8 mouse cellular contexts compared by ENCODE assay signal in the genomic region with DNA sequence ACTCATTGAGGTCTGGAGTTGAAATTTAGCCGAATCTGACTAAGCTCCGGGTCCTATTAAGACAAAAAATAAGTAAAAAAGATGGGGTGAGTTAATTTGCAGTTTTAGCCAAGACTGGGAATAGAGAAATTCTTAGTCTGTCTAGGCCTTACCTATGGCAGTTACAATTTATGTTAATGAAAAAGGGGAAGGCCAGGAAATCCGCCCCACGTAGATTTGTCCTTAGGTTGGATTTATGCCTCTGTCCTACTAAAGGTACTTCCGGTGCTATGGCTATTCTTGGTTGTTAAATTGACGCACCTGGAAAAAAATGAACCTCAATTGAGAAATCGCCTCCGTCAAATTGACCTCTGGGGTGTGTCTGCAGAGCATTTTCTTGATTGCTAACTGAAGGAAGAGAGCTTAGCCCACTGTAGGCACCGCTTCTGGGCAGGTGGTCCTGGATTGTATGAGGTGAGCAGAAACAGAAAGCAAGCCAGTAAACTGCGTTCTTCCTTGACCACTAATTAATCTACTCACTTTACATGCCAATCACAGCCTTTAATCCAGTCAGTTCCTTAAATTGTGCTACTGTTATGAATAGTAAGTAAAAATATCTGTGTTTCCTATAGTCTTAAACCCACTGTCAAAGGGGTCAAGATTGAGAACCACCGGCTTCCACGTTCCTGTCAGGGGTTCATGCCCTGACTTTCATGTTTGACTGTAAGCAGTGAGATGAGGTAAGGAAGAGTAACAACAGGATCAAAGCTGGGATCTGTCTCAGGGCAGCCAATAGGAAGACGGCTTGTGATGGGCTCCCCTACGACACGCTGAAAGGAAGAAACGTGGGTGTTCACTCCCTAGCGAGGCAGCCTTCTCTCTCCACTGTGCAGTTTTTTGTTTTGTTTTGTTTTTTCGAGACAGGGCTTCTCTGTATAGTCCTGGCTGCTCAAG. TPM values are rescaled to one million over a fixed set of nuclear protein-coding genes. Genes with fewer than 3 reads are reported as not detected.
DNase-seq lines count a peak whose midpoint lies in the region; ATAC-seq and TF ChIP-seq lines count a peak whose summit lies in the region.

No protein-coding gene starts in this region.

- no peaks in the 10 kb centered on the region for H3K9me3 ChIP-seq in heart, embryonic 13.5 days
- H3K9me3 ChIP-seq in hindbrain, embryonic 16.5 days (ENCODE audit: control insufficient read depth, low read length), result no peaks in the 10 kb centered on the region

- intact Hi-C loops in heart, postnatal 25 days (cut with DNase I), result loop anchor here (5.0 kb wide), 1 partner anchor 91 kb away; a partner anchor contains a TSS

- H3K27ac ChIP-seq in heart, embryonic 13.5 days (replicated peaks), result peak overlapping the region; percentile 70; the same call in 1 of the 2 replicates
- no peak overlapping the region for H3K27ac ChIP-seq in bone marrow, adult 2 months (ENCODE audit: control insufficient read depth, insufficient read depth, low read depth, low read length, poor library complexity)
- no peak overlapping the region for H3K27ac ChIP-seq in hindbrain, embryonic 16.5 days (ENCODE audit: low read depth, low read length)

- H3ac ChIP-seq in myocyte (ENCODE audit: control insufficient read depth, insufficient read length), result peak overlapping the region; percentile 13

- H3K4me1 ChIP-seq in heart, embryonic 13.5 days, result peaks cover 43% of the 10 kb centered on the region
- no peaks in the 10 kb centered on the region; the same call in 1 of the 2 replicates for H3K4me1 ChIP-seq in bone marrow, adult 2 months (ENCODE audit: control insufficient read depth, insufficient read depth, low read length)
- peaks cover 4% of the 10 kb centered on the region; the same call in 1 of the 2 replicates for H3K4me1 ChIP-seq in hindbrain, embryonic 16.5 days (ENCODE audit: control insufficient read depth, insufficient read depth, low read depth, low read length)

- H3K9ac ChIP-seq in heart, embryonic 13.5 days, result peak overlapping the region; percentile 90
- no peak overlapping the region for H3K9ac ChIP-seq in hindbrain, embryonic 16.5 days (ENCODE audit: low read depth, low read length)

- H3K36me3 ChIP-seq in heart, embryonic 13.5 days, result peaks cover 11% of the 10 kb centered on the region; the same call in 1 of the 2 replicates
- H3K36me3 ChIP-seq in hindbrain, embryonic 16.5 days (ENCODE audit: control insufficient read depth, insufficient read depth, low read length), result no peaks in the 10 kb centered on the region
- H3K36me3 ChIP-seq in myocyte (ENCODE audit: control insufficient read depth, insufficient read depth), result no peaks in the 10 kb centered on the region

- 70% methylated on average over 18 of the region's 18 CpGs for WGBS in heart, embryonic 13.5 days
- WGBS in bone marrow, adult 2 months, result 24% methylated on average over 18 of the region's 18 CpGs
- whole genome bisulfite sequencing in hindbrain, embryonic 16.5 days, result 74% methylated on average over 18 of the region's 18 CpGs

- peaks cover 20% of the 10 kb centered on the region for H3K79me2 ChIP-seq in myocyte (ENCODE audit: control insufficient read depth, insufficient read depth)

- no peak for TF ChIP-seq POLR2A in bone marrow, adult 2 months (IDR thresholded peaks at IDR 0.05; ENCODE audit: borderline replicate concordance, control insufficient read depth, low read depth, low read length)
- no peak for TF ChIP-seq POLR2A in myocyte (IDR thresholded peaks at IDR 0.05; ENCODE audit: insufficient read length, low read depth)

- ATAC-seq in heart, embryonic 13.5 days (ENCODE audit: extremely low read depth, insufficient number of reproducible peaks, low FRiP score, low TSS enrichment), result no peak
- ATAC-seq in hindbrain, embryonic 16.5 days, result no peak

- peak overlapping the region; percentile 82 for H3K4me3 ChIP-seq in heart, embryonic 13.5 days
- H3K4me3 ChIP-seq in bone marrow, adult 2 months (replicated peaks; ENCODE audit: control insufficient read depth, low read depth, low read length), result peak overlapping the region; percentile 93
- H3K4me3 ChIP-seq in hindbrain, embryonic 16.5 days (ENCODE audit: low read length), result peak overlapping the region; percentile 39
- H3K4me3 ChIP-seq in myocyte, result peak overlapping the region; percentile 48

- DNase-seq in heart, postnatal 25 days (ENCODE audit: low spot score), result no peak
- DNase-seq in frontal cortex, postnatal 14 days (ENCODE audit: low spot score in 2 of 2), result no peak
- no peak for DNase-seq in layer of hippocampus, postnatal 14 days (ENCODE audit: low spot score in 2 of 2)
- no peak for DNase-seq in ovary, postnatal 36 days (ENCODE audit: low spot score)

- no peak for TF ChIP-seq CTCF in bone marrow, adult 2 months (IDR thresholded peaks at IDR 0.05; ENCODE audit: control insufficient read depth, insufficient read depth, low read length)

- no peaks in the 10 kb centered on the region for H3K27me3 ChIP-seq in heart, embryonic 13.5 days (replicated peaks)
- no peaks in the 10 kb centered on the region for H3K27me3 ChIP-seq in hindbrain, embryonic 16.5 days (replicated peaks; ENCODE audit: control insufficient read depth, insufficient read depth, low read length)
- H3K27me3 ChIP-seq in myocyte (ENCODE audit: control insufficient read depth, insufficient read depth, insufficient read length), result no peaks in the 10 kb centered on the region

- peak overlapping the region; percentile 77 for H3K4me2 ChIP-seq in heart, embryonic 13.5 days
- peak overlapping the region; percentile 54 for H3K4me2 ChIP-seq in hindbrain, embryonic 16.5 days (ENCODE audit: low read length)
- peak overlapping the region; percentile 67 for H3K4me2 ChIP-seq in myocyte (ENCODE audit: low read depth)

TF ChIP-seq in myocyte, 11 proteins besides CTCF, POLR2A, EP300 and RAD21:
- TF ChIP-seq POLR2AphosphoS2 (IDR thresholded peaks at IDR 0.05; ENCODE audit: insufficient read length, low read depth) (no peak), MAX (IDR thresholded peaks at IDR 0.05; ENCODE audit: low read depth) (no peak), TCF12 (IDR thresholded peaks at IDR 0.05; ENCODE audit: insufficient read depth, poor library complexity, severe bottlenecking) (no peak), E2F4 (IDR thresholded peaks at IDR 0.05; ENCODE audit: insufficient read depth) (no peak), TCF3 (IDR thresholded peaks at IDR 0.05; ENCODE audit: insufficient read length, low read depth) (no peak), SRF (IDR thresholded peaks at IDR 0.05; ENCODE audit: control insufficient read depth, insufficient read length, low read depth) (no peak), CEBPB (IDR thresholded peaks at IDR 0.05; ENCODE audit: insufficient read depth, poor library complexity, severe bottlenecking) (no peak), USF1 (IDR thresholded peaks at IDR 0.05; ENCODE audit: low read depth) (no peak), REST (IDR thresholded peaks at IDR 0.05; ENCODE audit: insufficient read depth, insufficient read length) (no peak), MYOD1 (IDR thresholded peaks at IDR 0.05; ENCODE audit: control insufficient read depth in 1 of 3, insufficient read length in 2 of 3, low read depth in 2 of 3) (no peak), MYOG (IDR thresholded peaks at IDR 0.05; ENCODE audit: control insufficient read depth in 1 of 3, insufficient read depth in 1 of 3, insufficient read length in 2 of 3, low read depth in 2 of 3) (no peak)

RNA-seq across cellular contexts. Expression of a gene that starts 0.8 kb away (rescaled TPM):
- 7.8 and 8.3 TPM in 2 replicates for polyA plus RNA-seq in heart, embryonic 13.5 days (2015; fragmentation: Nextera tagmentation; extraction: Ambion mirVana)
- total RNA-seq in heart, postnatal 25 days (2021), result 10 to 100 TPM; 23.8 to 25.6 TPM
- polyA plus RNA-seq in bone marrow, adult 2 months (2011; ENCODE audit: insufficient read depth, insufficient read length, low replicate concordance, missing spikeins), result 12.8 and 28.4 TPM in 2 replicates
- polyA plus RNA-seq in hindbrain, embryonic 16.5 days (2015; fragmentation: Nextera tagmentation; extraction: Ambion mirVana), result 0.90 and 1.3 TPM in 2 replicates
- polyA plus RNA-seq in myocyte (2012; fragmentation: generic; extraction: Trizol), result 10.1 TPM
- total RNA-seq in layer of hippocampus, postnatal 14 days (2021), result 1 to 10 TPM; 4.7 to 5.3 TPM

RNA-seq across cellular contexts. Expression of a gene that starts 1.0 kb away (rescaled TPM):
- polyA plus RNA-seq in heart, embryonic 13.5 days (2015; fragmentation: Nextera tagmentation; extraction: Ambion mirVana), result 7.2 and 7.8 TPM in 2 replicates
- total RNA-seq in heart, postnatal 25 days (2021), result 1 to 10 TPM; 2.5 to 4.2 TPM
- polyA plus RNA-seq in bone marrow, adult 2 months (2011; ENCODE audit: insufficient read depth, insufficient read length, low replicate concordance, missing spikeins), result 9.5 and 21.1 TPM in 2 replicates
- 5.3 and 6.2 TPM in 2 replicates for polyA plus RNA-seq in hindbrain, embryonic 16.5 days (2015; fragmentation: Nextera tagmentation; extraction: Ambion mirVana)
- 1.7 TPM for polyA plus RNA-seq in myocyte (2012; fragmentation: generic; extraction: Trizol)
- 1 to 10 TPM; 3.1 to 3.7 TPM for total RNA-seq in layer of hippocampus, postnatal 14 days (2021)

Comparison
In these comparisons a context has a peak if more than half of its experiments do, and no peak if none do; other contexts are left out.
1. H3K4me3 ChIP-seq: peak in every context shown above with its lines; median percentile 93 in bone marrow, adult 2 months; 82 in heart, embryonic 13.5 days; 48 in myocyte; 39 in hindbrain, embryonic 16.5 days.